Mouse (Mus musculus): Measurements from ENCODE around the gene Metap1. TPM values are rescaled to one million over a fixed set of nuclear protein-coding genes. Genes with fewer than 3 reads are reported as not detected.

Gene Metap1
- polyA plus RNA-seq (2012), result 24.6 and 29.4 TPM in 2 replicates

DNA sequence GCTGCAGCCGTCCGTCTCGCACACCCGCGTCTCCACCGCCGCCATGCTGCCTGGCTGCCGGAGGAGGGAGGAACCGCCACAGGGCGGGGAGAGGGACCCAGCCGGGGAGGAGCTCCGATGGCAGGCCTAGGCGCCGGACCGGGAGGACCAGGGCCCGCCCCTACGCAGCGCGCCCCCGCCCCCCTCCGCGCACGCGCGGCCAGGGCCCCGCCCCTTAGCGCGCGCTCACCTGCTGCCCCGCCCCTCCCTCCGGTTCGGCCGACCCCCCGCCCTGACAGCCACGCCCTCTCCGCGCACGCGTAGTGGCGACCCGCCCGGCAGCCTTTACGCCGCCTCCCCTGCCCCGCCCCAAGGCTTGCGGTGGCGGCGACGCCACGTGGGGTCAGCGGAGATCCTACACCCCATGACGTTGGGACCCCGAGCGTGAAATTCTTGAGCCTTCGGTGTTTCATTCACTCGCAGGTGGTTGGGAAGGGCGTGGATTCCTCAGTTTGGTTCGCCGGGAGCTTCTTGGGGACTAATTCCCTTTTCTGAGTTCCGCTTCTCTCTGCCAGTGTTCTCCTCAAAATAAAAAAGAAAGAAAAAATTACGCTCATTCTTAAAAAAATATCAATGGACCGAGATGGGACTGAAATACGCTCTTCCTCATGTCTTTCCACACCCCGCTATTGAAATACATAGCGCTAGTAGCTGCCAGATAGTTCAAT lies at the start of gene Metap1:
Gene Metap1, minus strand, starts transcription at position 189 of the 707 bp plus-strand sequence.
- TF ChIP-seq GATA1 (IDR thresholded peaks at IDR 0.05; ENCODE audit: low read length), result no peak

DNA sequence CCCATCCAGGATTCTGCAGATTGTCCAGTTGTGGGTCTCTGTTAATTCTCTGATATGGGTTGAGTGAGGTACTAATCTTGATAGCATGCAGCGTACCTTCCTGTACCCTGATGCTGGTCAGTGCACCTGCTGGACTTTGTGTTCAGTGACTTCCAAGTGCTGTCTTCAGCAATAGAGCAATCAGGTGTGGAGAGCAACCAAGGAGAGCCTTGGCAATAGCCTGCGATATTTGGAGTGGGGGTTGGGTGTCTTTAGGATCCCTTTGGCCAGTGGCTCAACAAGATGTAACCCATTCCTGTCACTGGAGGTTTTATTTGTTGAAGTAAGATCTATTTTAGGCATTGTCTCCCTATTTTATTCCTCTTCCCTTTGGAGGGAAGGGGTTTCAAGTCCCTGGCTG lies 46.7 kb upstream of the Metap1 start:
- TF ChIP-seq GATA1 (IDR thresholded peaks at IDR 0.05; ENCODE audit: low read length), result no peak

DNA sequence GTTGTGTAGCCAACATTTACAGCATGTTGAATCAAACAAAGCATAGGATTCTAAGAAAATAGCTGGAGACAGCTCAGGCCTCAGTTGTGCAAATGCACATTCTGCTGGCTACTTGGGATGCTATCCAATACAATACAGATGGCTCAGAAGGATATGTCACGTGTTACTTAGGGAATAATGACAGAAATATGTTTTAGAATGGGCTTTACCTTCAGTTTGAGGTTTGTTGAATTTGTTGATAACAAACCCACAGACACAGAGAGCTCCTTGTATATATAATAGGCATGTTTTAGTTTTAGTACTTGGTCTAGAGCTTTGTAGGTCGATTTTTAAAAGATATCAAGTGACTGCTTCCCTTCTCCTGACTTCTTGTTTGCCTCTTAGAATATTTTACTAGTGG lies 43.4 kb upstream of the Metap1 start:
- TF ChIP-seq GATA1 (IDR thresholded peaks at IDR 0.05; ENCODE audit: low read length), result no peak

DNA sequence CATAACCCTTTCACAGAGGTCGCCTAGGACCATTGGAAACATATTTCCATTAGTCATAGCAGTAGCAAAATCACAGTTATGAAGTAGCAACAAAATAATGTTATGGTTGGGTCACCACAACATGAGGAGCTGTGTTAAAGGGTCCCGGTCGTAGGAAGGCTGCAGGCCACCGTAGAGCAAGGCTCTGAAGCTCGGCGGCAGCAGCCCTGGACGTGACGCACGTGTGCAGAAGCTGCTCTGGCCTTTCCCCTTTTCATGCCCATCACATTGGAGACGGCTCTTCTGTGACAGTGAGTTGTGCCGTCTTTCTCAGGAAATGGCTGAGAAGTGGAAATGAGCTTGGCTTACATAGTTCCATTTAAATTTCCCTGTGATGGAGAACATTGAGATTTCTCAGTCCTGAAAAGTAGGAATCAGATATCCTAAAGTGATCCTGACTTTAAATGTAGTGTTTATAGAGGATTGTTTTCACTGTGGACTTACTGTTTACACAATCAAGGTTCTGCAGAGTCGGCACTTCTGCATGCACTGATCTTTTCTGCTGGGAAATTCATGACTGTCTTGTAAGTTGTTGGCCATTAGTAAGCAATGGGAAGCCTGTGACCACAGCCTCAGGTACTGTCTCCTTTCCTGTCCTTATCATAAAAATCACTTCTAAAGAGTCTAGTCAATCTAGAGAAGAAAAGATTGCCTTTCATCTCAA lies 42.3 kb upstream of the Metap1 start:
- no peak for TF ChIP-seq GATA1 (IDR thresholded peaks at IDR 0.05; ENCODE audit: low read length)

DNA sequence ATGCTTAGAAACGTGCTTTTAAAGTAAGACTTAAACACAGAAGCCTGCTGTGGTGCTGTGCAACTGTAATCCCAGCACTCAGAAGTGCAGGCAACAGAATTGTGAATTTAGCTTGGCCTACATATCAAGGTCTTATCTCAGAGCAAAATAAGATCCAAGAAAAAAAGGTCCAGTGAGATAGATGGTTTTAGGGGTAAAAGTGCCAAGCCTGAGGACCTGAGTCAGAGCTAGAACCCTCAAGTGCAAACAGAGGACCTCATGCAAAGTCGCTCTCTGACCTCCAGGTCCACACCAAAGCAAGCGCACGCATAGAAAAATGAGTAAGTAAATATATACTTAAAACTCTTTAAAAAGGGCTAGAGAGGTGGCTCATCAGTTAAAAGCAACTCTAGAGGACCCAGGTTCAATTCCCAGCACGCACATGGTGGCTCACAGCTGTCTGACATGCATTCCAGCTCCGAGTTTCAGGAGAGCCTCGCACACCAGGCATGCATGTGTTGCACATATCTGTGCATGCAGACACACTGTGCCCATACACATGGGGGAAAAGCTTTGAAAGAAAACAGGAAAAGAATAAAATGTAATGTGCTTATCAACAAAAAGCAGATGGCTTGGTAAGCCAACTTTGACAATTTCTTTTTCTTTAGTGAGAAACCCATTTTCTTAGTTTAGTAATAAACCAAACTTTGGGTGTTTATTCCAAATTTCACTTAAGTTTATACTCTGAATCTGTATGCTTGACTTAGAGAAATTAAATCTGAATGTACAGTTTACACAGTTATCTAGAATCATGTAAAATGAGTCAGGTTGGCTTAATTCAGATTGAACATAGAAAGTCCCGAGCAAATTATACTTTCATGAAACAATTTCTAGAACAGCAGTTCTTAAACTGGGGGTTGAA lies 41.5 kb upstream of the Metap1 start:
- no peak for TF ChIP-seq GATA1 (IDR thresholded peaks at IDR 0.05; ENCODE audit: low read length)

DNA sequence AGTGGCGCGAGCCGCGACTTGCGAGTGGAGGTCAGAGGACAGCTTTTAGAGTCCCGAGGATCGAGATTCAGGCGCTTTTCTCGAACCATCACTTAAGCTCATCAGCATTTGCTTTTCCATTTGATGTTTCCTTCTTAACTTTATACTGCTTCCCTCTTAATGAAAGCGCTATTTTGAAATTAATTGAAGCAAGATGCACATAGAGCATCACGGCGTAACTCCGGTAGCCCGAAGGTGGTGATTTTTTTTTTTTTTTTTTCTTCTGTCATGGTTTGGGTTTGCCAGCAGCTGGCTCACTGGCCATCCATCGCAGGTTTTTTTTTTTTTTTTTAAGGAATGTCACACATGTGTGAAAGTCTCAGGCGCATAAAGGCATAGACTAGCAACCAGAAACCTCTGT lies 39.0 kb upstream of the Metap1 start:
- no peak for TF ChIP-seq GATA1 (IDR thresholded peaks at IDR 0.05; ENCODE audit: low read length)

DNA sequence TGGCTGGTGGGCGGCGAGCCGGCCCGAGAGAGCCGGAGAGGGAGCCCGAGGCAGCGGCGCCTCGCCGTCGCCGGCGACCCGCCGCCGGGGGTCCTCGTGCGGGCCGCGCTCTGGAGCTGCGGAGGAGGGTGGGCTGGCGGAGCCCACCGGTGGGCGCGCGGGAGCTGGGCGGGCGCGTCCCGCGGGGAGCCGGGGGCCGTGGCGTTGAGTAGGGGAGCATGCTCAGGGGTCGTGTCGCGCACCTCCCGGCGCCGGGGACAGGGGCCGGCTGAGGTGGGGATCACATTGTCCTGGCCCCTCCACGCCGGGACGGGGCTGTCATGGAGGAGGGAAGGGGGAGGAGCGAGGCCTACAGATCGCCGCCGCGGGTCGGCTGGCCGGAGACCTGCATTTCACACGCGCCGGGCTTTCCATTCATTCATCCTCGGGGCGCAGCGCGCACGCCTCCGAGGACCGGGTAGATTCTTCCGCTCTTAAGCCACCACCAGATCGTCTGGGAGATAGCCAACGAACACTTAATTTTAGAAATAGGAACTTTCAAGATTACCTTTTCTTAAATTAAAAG lies 38.4 kb upstream of the Metap1 start:
- no peak for TF ChIP-seq GATA1 (IDR thresholded peaks at IDR 0.05; ENCODE audit: low read length)

DNA sequence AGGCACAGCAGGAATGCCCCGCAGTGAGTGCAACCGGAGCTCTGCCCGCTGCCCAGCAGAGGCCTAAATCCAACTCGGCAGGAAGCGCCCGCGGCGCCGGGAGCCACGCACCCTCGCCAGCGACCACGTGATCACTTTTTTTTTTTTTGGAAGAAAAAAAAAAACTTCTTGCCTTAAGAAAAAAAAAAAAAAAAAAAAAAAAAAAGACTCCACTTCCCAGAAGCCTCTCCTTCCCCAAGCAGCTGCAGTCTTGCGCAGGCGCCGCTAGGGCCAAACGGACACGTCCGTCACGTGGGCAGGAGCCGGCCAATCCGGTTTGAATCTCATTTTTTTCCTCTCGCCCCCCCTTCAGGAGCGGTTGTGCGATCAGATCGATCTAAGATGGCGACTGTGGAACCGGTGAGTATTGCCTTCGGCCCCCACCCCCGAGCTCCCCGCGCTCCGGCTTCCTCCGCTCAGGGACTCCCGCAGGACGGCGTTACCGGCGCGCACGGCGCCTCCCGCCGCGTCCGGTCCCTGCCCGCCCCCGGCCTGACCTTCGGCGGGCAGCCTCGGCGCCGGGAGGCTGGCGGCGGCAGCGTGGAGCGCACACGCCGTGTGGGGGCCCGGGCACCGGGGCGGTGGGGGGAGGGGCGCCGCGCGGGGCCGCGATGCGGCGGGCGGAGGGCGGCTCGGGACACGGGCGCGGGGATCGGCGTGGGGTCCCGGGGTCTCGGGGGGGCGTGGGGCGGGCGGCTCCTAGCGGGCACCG lies 37.8 kb upstream of the Metap1 start:
- TF ChIP-seq GATA1 (IDR thresholded peaks at IDR 0.05; ENCODE audit: low read length), result no peak

DNA sequence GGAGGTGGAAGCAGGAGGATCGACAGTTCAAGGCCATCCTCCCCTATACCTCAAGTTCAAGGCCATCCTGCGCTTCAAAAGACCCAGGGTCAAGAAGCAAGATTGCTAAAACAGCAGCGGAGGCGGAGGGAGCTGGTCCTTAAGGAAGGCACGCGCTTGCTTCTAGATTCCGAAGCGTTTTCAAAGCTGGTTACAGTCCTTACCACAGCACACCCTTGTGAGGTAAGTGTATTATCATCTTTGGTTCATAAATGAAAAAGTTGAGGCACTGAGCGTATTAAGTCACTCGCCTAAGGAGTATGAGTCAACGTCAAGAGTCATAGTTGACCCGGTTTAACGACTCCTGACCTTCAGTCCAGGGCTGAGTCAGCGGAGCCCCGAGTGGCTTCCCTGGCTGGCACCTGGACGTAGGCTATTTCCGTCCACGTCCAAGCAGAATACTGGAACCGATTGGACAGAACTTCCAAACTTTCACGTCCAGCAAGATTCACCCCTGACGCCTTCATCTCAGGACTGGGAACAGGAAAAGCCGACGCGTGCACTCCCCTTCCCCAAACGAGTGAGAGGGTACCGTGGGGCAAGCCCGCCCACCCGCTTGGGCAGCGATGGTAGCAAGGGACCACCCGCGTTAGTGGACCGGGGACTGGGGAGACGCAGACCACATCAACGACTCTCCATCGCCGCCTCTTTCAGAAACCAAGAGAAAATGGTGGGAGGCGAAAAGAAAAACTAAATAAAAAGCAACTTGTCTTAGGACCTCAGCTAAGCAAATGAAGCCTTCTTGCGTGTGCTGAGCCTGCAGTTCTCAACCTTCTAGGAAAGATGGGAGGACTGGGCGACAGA lies 37.0 kb upstream of the Metap1 start, which contains the start of gene Eif4e:
Gene Eif4e, plus strand, starts transcription at position 107 of the 843 bp plus-strand sequence.
- no peak for TF ChIP-seq GATA1 (IDR thresholded peaks at IDR 0.05; ENCODE audit: low read length)

DNA sequence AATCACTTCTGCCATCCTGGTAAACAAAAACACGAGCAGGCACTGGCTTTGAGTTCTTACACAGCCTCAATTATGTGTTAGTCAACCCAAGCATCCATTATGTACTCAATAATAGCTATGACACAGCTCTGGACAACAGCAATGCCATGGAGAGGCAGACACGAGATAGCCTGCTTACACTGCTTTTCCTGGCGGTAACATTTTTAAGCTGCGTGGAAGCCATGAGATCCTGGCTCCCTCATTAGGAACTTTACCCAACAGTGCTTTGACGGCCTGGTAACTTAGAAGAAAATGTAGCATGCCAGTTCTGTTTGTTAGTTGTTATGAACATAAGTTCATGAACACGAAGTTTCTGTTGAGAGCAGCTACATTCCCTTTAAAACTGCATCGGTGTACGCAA lies 36.2 kb upstream of the Metap1 start:
- no peak for TF ChIP-seq GATA1 (IDR thresholded peaks at IDR 0.05; ENCODE audit: low read length)

DNA sequence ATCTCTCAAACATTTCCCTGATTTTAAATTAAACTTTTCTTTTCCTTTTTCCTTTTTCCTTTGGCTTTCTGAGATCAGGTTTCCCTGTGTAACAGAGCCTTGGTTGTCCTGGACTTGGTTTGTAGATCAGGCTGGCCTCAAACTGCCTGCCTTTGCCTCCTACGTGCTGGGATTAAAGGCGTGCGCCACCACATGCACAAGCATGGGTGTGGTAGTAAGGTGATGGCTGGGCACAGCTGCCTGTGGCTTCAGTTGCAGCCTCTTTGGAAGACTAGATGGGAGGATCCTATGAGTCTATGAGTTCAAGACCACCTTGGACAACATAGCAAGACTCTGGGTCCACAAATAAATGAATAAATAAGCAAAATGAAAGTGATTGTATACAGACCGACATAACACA lies 34.6 kb upstream of the Metap1 start:
- no peak for TF ChIP-seq GATA1 (IDR thresholded peaks at IDR 0.05; ENCODE audit: low read length)

DNA sequence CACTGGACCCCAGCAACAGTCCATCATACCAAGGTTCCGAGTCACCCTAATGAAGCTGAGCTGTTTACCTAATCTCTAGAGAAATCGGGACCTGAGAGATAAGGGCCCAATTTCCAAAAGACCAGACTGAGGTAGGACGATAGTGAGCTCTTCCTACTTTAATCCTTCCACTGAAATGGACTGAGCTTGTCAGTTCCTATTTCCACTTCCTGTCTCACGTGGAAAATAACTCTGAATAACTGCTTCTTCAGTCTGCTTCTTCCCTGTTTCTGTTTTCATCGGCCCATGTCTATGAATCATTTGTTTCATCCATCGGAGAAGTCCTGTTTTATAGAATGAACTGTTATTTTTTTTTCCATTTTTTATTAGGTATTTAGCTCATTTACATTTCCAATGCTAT lies 29.9 kb upstream of the Metap1 start:
- no peak for TF ChIP-seq GATA1 (IDR thresholded peaks at IDR 0.05; ENCODE audit: low read length)

DNA sequence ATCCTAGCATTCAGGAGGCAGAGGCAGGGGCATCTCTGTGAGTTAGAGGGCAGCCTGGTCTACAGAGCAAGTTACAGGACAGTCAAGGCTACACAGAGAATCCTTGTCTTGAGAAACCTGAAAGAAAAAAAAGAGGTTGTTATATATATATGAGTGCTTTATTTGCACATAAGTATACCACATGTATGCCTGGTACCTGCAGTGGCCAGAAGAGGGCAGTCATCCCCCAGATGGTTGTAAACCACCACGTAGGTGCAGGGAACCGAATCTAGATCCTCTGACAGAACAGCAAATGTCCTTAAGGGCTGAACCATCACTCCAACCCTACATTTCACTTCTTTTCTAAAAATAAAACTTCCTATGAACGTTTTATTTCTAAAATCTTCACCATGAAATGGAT lies 28.6 kb upstream of the Metap1 start:
- no peak for TF ChIP-seq GATA1 (IDR thresholded peaks at IDR 0.05; ENCODE audit: low read length)

All from G1E-ER4 (cell line).